In genomic region chr16:20517701-20518374, GRCm38 (mm10) we compare ENCODE assay signal across 7 mouse cellular contexts. TPM values are rescaled to one million over a fixed set of nuclear protein-coding genes. Genes with fewer than 3 reads are reported as not detected.
DNase-seq lines count a peak whose midpoint lies in the region; ATAC-seq and TF ChIP-seq lines count a peak whose summit lies in the region.

No protein-coding gene starts in this region.

- H3K36me3 ChIP-seq in embryonic facial prominence, embryonic 14.5 days (ENCODE audit: control insufficient read depth, insufficient read depth, low read length) = peaks cover 25% of the 10 kb centered on the region
- peaks cover 26% of the 10 kb centered on the region for H3K36me3 ChIP-seq in hindbrain, embryonic 12.5 days
- H3K36me3 ChIP-seq in limb, embryonic 15.5 days = peaks cover 21% of the 10 kb centered on the region
- H3K36me3 ChIP-seq in midbrain, postnatal 0 days (ENCODE audit: insufficient read depth, low read length) = peaks cover 14% of the 10 kb centered on the region; the same call in 1 of the 2 replicates

- peak; percentile 25 for ATAC-seq in CD4-positive, CD25-positive, alpha-beta regulatory T cell, adult 4 months
- peak; percentile 37 for ATAC-seq in embryonic facial prominence, embryonic 14.5 days (ENCODE audit: low read depth)
- peak; percentile 71 for ATAC-seq in hindbrain, embryonic 12.5 days (ENCODE audit: low FRiP score)
- no peak for ATAC-seq in limb, embryonic 15.5 days (ENCODE audit: insufficient number of reproducible peaks, low FRiP score, low TSS enrichment, low read depth)
- peak; percentile 20; the same call in 1 of the 2 replicates for ATAC-seq in midbrain, postnatal 0 days (ENCODE audit: low FRiP score)

- no peaks in the 10 kb centered on the region for H3K9me3 ChIP-seq in embryonic facial prominence, embryonic 14.5 days (ENCODE audit: control insufficient read depth, low read length)
- no peaks in the 10 kb centered on the region for H3K9me3 ChIP-seq in hindbrain, embryonic 12.5 days (replicated peaks)
- H3K9me3 ChIP-seq in limb, embryonic 15.5 days = no peaks in the 10 kb centered on the region
- H3K9me3 ChIP-seq in midbrain, postnatal 0 days (ENCODE audit: low read length) = no peaks in the 10 kb centered on the region

- peak overlapping the region; percentile 98 for H3K9ac ChIP-seq in embryonic facial prominence, embryonic 14.5 days (ENCODE audit: low read depth, low read length)
- peak overlapping the region; percentile 95 for H3K9ac ChIP-seq in hindbrain, embryonic 12.5 days
- peak overlapping the region; percentile 99 for H3K9ac ChIP-seq in limb, embryonic 15.5 days
- peak overlapping the region; percentile 91 for H3K9ac ChIP-seq in midbrain, postnatal 0 days (replicated peaks; ENCODE audit: low read length, poor library complexity, severe bottlenecking)

- WGBS in embryonic facial prominence, embryonic 14.5 days = 0% methylated on average over 6 of the region's 6 CpGs
- 0% methylated on average over 6 of the region's 6 CpGs for WGBS in hindbrain, embryonic 12.5 days
- WGBS in limb, embryonic 15.5 days = 3% methylated on average over 6 of the region's 6 CpGs
- 4% methylated on average over 6 of the region's 6 CpGs for WGBS in midbrain, postnatal 0 days

- peaks cover 11% of the 10 kb centered on the region; the same call in 1 of the 2 replicates for H3K4me1 ChIP-seq in embryonic facial prominence, embryonic 14.5 days (ENCODE audit: control insufficient read depth, insufficient read depth, low read length)
- H3K4me1 ChIP-seq in hindbrain, embryonic 12.5 days = peaks cover 27% of the 10 kb centered on the region
- peaks cover 20% of the 10 kb centered on the region for H3K4me1 ChIP-seq in limb, embryonic 15.5 days
- H3K4me1 ChIP-seq in midbrain, postnatal 0 days (ENCODE audit: insufficient read depth, low read length) = peaks cover 14% of the 10 kb centered on the region

- TF ChIP-seq CTCF in midbrain, postnatal 0 days (IDR thresholded peaks at IDR 0.05) = no peak

- no peaks in the 10 kb centered on the region for H3K27me3 ChIP-seq in embryonic facial prominence, embryonic 14.5 days (replicated peaks; ENCODE audit: control insufficient read depth, insufficient read depth, low read length)
- H3K27me3 ChIP-seq in hindbrain, embryonic 12.5 days = no peaks in the 10 kb centered on the region
- no peaks in the 10 kb centered on the region for H3K27me3 ChIP-seq in limb, embryonic 15.5 days
- no peaks in the 10 kb centered on the region for H3K27me3 ChIP-seq in midbrain, postnatal 0 days (ENCODE audit: insufficient read depth, low read length)

- peak; percentile 41 for DNase-seq in A20 (ENCODE audit: low read depth, low spot score)
- DNase-seq in embryonic facial prominence, embryonic 14.5 days (ENCODE audit: low spot score) = peak; percentile 80
- peak; percentile 75 for DNase-seq in midbrain, postnatal 0 days (ENCODE audit: low spot score)
- no peak for DNase-seq in right cerebral cortex, adult 2 months (ENCODE audit: low spot score in 2 of 2)

- peak overlapping the region; percentile 92 for H3K27ac ChIP-seq in embryonic facial prominence, embryonic 14.5 days (replicated peaks; ENCODE audit: low read depth, low read length)
- H3K27ac ChIP-seq in hindbrain, embryonic 12.5 days = peak overlapping the region; percentile 94
- peak overlapping the region; percentile 94 for H3K27ac ChIP-seq in limb, embryonic 15.5 days
- H3K27ac ChIP-seq in midbrain, postnatal 0 days (ENCODE audit: low read depth, low read length) = peak overlapping the region; percentile 90

- peak overlapping the region; percentile 98 for H3K4me3 ChIP-seq in embryonic facial prominence, embryonic 14.5 days (ENCODE audit: low read depth, low read length)
- H3K4me3 ChIP-seq in hindbrain, embryonic 12.5 days = peak overlapping the region; percentile 85
- H3K4me3 ChIP-seq in limb, embryonic 15.5 days = peak overlapping the region; percentile 97
- peak overlapping the region; percentile 96 for H3K4me3 ChIP-seq in midbrain, postnatal 0 days (ENCODE audit: low read depth, low read length)

- peak overlapping the region; percentile 79 for H3K4me2 ChIP-seq in embryonic facial prominence, embryonic 14.5 days (ENCODE audit: low read depth, low read length)
- H3K4me2 ChIP-seq in hindbrain, embryonic 12.5 days (replicated peaks) = peak overlapping the region; percentile 90
- peak overlapping the region; percentile 75 for H3K4me2 ChIP-seq in limb, embryonic 15.5 days
- H3K4me2 ChIP-seq in midbrain, postnatal 0 days (ENCODE audit: low read depth, low read length, poor library complexity, severe bottlenecking) = peak overlapping the region; percentile 94

RNA-seq across cellular contexts. Expression of gene Dvl3, which starts 1.1 kb away (rescaled TPM):
- 10 to 100 TPM; 14.7 to 17.8 TPM for polyA plus RNA-seq in CD4-positive, CD25-positive, alpha-beta regulatory T cell, adult 4 months (2017; shearing (Covaris generic))
- 26.5 and 30.8 TPM in 2 replicates for polyA plus RNA-seq in embryonic facial prominence, embryonic 14.5 days (2014; fragmentation: Nextera tagmentation; extraction: Ambion mirVana)
- 51.6 and 60.5 TPM in 2 replicates for polyA plus RNA-seq in hindbrain, embryonic 12.5 days (2016; fragmentation: Nextera tagmentation; extraction: Ambion mirVana)
- 20.9 and 22.0 TPM in 2 replicates for polyA plus RNA-seq in limb, embryonic 15.5 days (2015; fragmentation: Nextera tagmentation; extraction: Ambion mirVana)
- total RNA-seq in midbrain, postnatal 0 days (2014; rRNA removed) = 44.9 and 46.3 TPM in 2 replicates
- 24.6 and 29.5 TPM in 2 replicates for polyA plus RNA-seq in midbrain, postnatal 0 days (2015; fragmentation: Nextera tagmentation; extraction: Ambion mirVana)

RNA-seq across cellular contexts. Expression of gene Ap2m1, which starts 17.4 kb away (rescaled TPM):
- 100 to 1,000 TPM; 452 to 618 TPM for polyA plus RNA-seq in CD4-positive, CD25-positive, alpha-beta regulatory T cell, adult 4 months (2017; shearing (Covaris generic))
- polyA plus RNA-seq in embryonic facial prominence, embryonic 14.5 days (2014; fragmentation: Nextera tagmentation; extraction: Ambion mirVana) = 573 and 628 TPM in 2 replicates
- 901 and 915 TPM in 2 replicates for polyA plus RNA-seq in hindbrain, embryonic 12.5 days (2016; fragmentation: Nextera tagmentation; extraction: Ambion mirVana)
- polyA plus RNA-seq in limb, embryonic 15.5 days (2015; fragmentation: Nextera tagmentation; extraction: Ambion mirVana) = 572 and 581 TPM in 2 replicates
- 975 and 994 TPM in 2 replicates for total RNA-seq in midbrain, postnatal 0 days (2014; rRNA removed)
- 1,551 and 1,562 TPM in 2 replicates for polyA plus RNA-seq in midbrain, postnatal 0 days (2015; fragmentation: Nextera tagmentation; extraction: Ambion mirVana)

RNA-seq across cellular contexts. Expression of gene Eif2b5, which starts 19.2 kb away (rescaled TPM):
- polyA plus RNA-seq in CD4-positive, CD25-positive, alpha-beta regulatory T cell, adult 4 months (2017; shearing (Covaris generic)) = 10 to 100 TPM; 12.0 to 16.3 TPM
- polyA plus RNA-seq in embryonic facial prominence, embryonic 14.5 days (2014; fragmentation: Nextera tagmentation; extraction: Ambion mirVana) = 82.4 and 88.0 TPM in 2 replicates
- 118 and 127 TPM in 2 replicates for polyA plus RNA-seq in hindbrain, embryonic 12.5 days (2016; fragmentation: Nextera tagmentation; extraction: Ambion mirVana)
- 88.4 and 93.5 TPM in 2 replicates for polyA plus RNA-seq in limb, embryonic 15.5 days (2015; fragmentation: Nextera tagmentation; extraction: Ambion mirVana)
- 87.2 and 96.4 TPM in 2 replicates for total RNA-seq in midbrain, postnatal 0 days (2014; rRNA removed)
- polyA plus RNA-seq in midbrain, postnatal 0 days (2015; fragmentation: Nextera tagmentation; extraction: Ambion mirVana) = 70.0 and 74.6 TPM in 2 replicates

RNA-seq across cellular contexts. Expression of gene Abcf3, which starts 30.5 kb away (rescaled TPM):
- polyA plus RNA-seq in CD4-positive, CD25-positive, alpha-beta regulatory T cell, adult 4 months (2017; shearing (Covaris generic)) = 10 to 100 TPM; 74.2 to 95.0 TPM
- 54.2 and 61.5 TPM in 2 replicates for polyA plus RNA-seq in embryonic facial prominence, embryonic 14.5 days (2014; fragmentation: Nextera tagmentation; extraction: Ambion mirVana)
- polyA plus RNA-seq in hindbrain, embryonic 12.5 days (2016; fragmentation: Nextera tagmentation; extraction: Ambion mirVana) = 72.7 and 76.2 TPM in 2 replicates
- polyA plus RNA-seq in limb, embryonic 15.5 days (2015; fragmentation: Nextera tagmentation; extraction: Ambion mirVana) = 60.0 and 60.3 TPM in 2 replicates
- 65.3 and 76.0 TPM in 2 replicates for total RNA-seq in midbrain, postnatal 0 days (2014; rRNA removed)
- polyA plus RNA-seq in midbrain, postnatal 0 days (2015; fragmentation: Nextera tagmentation; extraction: Ambion mirVana) = 73.1 and 75.2 TPM in 2 replicates

Comparison
In these comparisons a context has a peak if more than half of its experiments do, and no peak if none do; other contexts are left out.
1. DNase-seq: peak in A20 (single experiment), embryonic facial prominence, embryonic 14.5 days (single experiment) and midbrain, postnatal 0 days (single experiment); none in right cerebral cortex, adult 2 months (0 of 2).
2. Peak in every context shown above with its lines, with median percentiles within 50 percentile points of each other: H3K27ac ChIP-seq, H3K4me2 ChIP-seq, H3K4me3 ChIP-seq and H3K9ac ChIP-seq.